Mouse (Mus musculus): Measurements from ENCODE around the gene Cmtm8. TPM values are rescaled to one million over a fixed set of nuclear protein-coding genes. Genes with fewer than 3 reads are reported as not detected.

Gene Cmtm8
- total RNA-seq, 1 experiment from 2014 or later = not detected

Other genes with a start within 250 kb of the Cmtm8 start
- gene Cnot10, start 204.0 kb downstream of the Cmtm8 start, total RNA-seq (2017) = 32.0 to 44.8 TPM (median 42.1 TPM) in 3 replicates
- 66.7 to 93.5 TPM (median 91.6 TPM) in 3 replicates for gene Dync1li1, start 155.4 kb downstream of the Cmtm8 start, total RNA-seq (2017)
- gene Cmtm6, start 113.0 kb downstream of the Cmtm8 start, total RNA-seq (2017) = 131 to 163 TPM (median 138 TPM) in 3 replicates
- 95.2 to 128 TPM (median 119 TPM) in 3 replicates for gene Cmtm7, start 62.3 kb downstream of the Cmtm8 start, total RNA-seq (2017)
- 21.8 to 25.5 TPM (median 22.6 TPM) in 3 replicates for gene Gpd1l, start 89.8 kb upstream of the Cmtm8 start, total RNA-seq (2017)
- not detected in 3 replicates for gene Osbpl10, start 134.4 kb upstream of the Cmtm8 start, total RNA-seq (2017)
- 146 to 287 TPM (median 257 TPM) in 3 replicates for gene Rps27rt, start 138.6 kb upstream of the Cmtm8 start, total RNA-seq (2017)